In genomic region chr1:18758347-18759129, GRCm38 (mm10) we compare ENCODE assay signal across 19 mouse cellular contexts.
DNase-seq lines count a peak whose midpoint lies in the region; ATAC-seq and TF ChIP-seq lines count a peak whose summit lies in the region.
"Had no signal": no experiment of that assay in that cellular context is flagged by ENCODE, and none has a peak within 500 bp of the region (broad histone marks: within the 10 kb centered on the region; RNA-seq: fewer than 3 reads in every experiment).

No protein-coding gene starts in this region.

- no peak for TF ChIP-seq CTCF in midbrain, postnatal 0 days (IDR thresholded peaks at IDR 0.05)
- no peak for TF ChIP-seq CTCF in left cerebral cortex, adult 2 months (IDR thresholded peaks at IDR 0.05)

- WGBS in hindbrain, embryonic 15.5 days = 50% methylated on average over 3 of the region's 3 CpGs
- 38% methylated on average over 3 of the region's 3 CpGs for whole genome bisulfite sequencing in midbrain, postnatal 0 days

- intact Hi-C loops in left cerebral cortex, adult 2 months (cut with DNase I) = no loop called here

- ATAC-seq in hindbrain, embryonic 15.5 days (ENCODE audit: low FRiP score, low read depth) = peak; percentile 63; the same call in 1 of the 2 replicates
- no peak for ATAC-seq in midbrain, postnatal 0 days (ENCODE audit: low FRiP score)
- ATAC-seq: intestine, embryonic 15.5 days; Patski had no signal

- no peaks in the 10 kb centered on the region for H3K9me3 ChIP-seq in hindbrain, embryonic 15.5 days
- no peaks in the 10 kb centered on the region for H3K9me3 ChIP-seq in midbrain, postnatal 0 days (ENCODE audit: low read length)
- H3K9me3 ChIP-seq: intestine, embryonic 15.5 days; liver, embryonic 13.5 days; lung, embryonic 15.5 days had no signal

- H3K4me1 ChIP-seq in hindbrain, embryonic 15.5 days (replicated peaks) = no peaks in the 10 kb centered on the region
- H3K4me1 ChIP-seq in midbrain, postnatal 0 days (ENCODE audit: insufficient read depth, low read length) = no peaks in the 10 kb centered on the region
- H3K4me1 ChIP-seq: intestine, embryonic 15.5 days; liver, embryonic 13.5 days; lung, embryonic 15.5 days had no signal

- H3K4me3 ChIP-seq in hindbrain, embryonic 15.5 days = no peak overlapping the region
- no peak overlapping the region for H3K4me3 ChIP-seq in midbrain, postnatal 0 days (ENCODE audit: low read depth, low read length)
- H3K4me3 ChIP-seq in left cerebral cortex, adult 2 months = no peak overlapping the region
- H3K4me3 ChIP-seq: intestine, embryonic 15.5 days; liver, embryonic 13.5 days; lung, embryonic 15.5 days had no signal

- no peak overlapping the region for H3K4me2 ChIP-seq in hindbrain, embryonic 15.5 days
- no peak overlapping the region for H3K4me2 ChIP-seq in midbrain, postnatal 0 days (ENCODE audit: low read depth, low read length, poor library complexity, severe bottlenecking)
- H3K4me2 ChIP-seq: intestine, embryonic 15.5 days; liver, embryonic 13.5 days; lung, embryonic 15.5 days had no signal

- DNase-seq in brain, adult 2 months (ENCODE audit: low read depth, low spot score) = peak; percentile 9
- peak; percentile 50 for DNase-seq in brain, embryonic 18.5 days (ENCODE audit: low read depth, low spot score)
- peak; percentile 19 for DNase-seq in midbrain, postnatal 0 days (ENCODE audit: low spot score)
- DNase-seq in kidney, postnatal 14 days = no peak
- no peak for DNase-seq in left cerebral cortex, adult 2 months (ENCODE audit: extremely low spot score in 1 of 2, low spot score in 2 of 2)
- DNase-seq in spleen, adult 18-20 months = no peak
- DNase-seq: cerebellum, postnatal 14 days; embryo, embryonic 11 days; gastrocnemius, postnatal 25 days; heart, postnatal 10 days; liver, embryonic 13.5 days; right cerebral cortex, postnatal 14 days; thymus, postnatal 14 days had no signal

- H3K9ac ChIP-seq in hindbrain, embryonic 15.5 days = no peak overlapping the region
- no peak overlapping the region for H3K9ac ChIP-seq in midbrain, postnatal 0 days (replicated peaks; ENCODE audit: low read length, poor library complexity, severe bottlenecking)
- H3K9ac ChIP-seq: intestine, embryonic 15.5 days; liver, embryonic 13.5 days; lung, embryonic 15.5 days had no signal

- no peaks in the 10 kb centered on the region for H3K27me3 ChIP-seq in hindbrain, embryonic 15.5 days
- no peaks in the 10 kb centered on the region for H3K27me3 ChIP-seq in midbrain, postnatal 0 days (ENCODE audit: insufficient read depth, low read length)
- H3K27me3 ChIP-seq: intestine, embryonic 15.5 days; liver, embryonic 13.5 days; lung, embryonic 15.5 days; Patski had no signal

- H3K27ac ChIP-seq in hindbrain, embryonic 15.5 days (replicated peaks) = no peak overlapping the region
- H3K27ac ChIP-seq in midbrain, postnatal 0 days (ENCODE audit: low read depth, low read length) = no peak overlapping the region
- no peak overlapping the region for H3K27ac ChIP-seq in left cerebral cortex, adult 2 months
- H3K27ac ChIP-seq: intestine, embryonic 15.5 days; kidney, postnatal 0 days; liver, embryonic 13.5 days; lung, embryonic 15.5 days; stomach, postnatal 0 days had no signal

- H3K36me3 ChIP-seq in hindbrain, embryonic 15.5 days = no peaks in the 10 kb centered on the region
- no peaks in the 10 kb centered on the region for H3K36me3 ChIP-seq in midbrain, postnatal 0 days (ENCODE audit: insufficient read depth, low read length)
- H3K36me3 ChIP-seq: intestine, embryonic 15.5 days; liver, embryonic 13.5 days; lung, embryonic 15.5 days had no signal

Comparison
In these comparisons a context has a peak if more than half of its experiments do, and no peak if none do; other contexts are left out.
1. DNase-seq: peak in brain, adult 2 months (single experiment), brain, embryonic 18.5 days (single experiment) and midbrain, postnatal 0 days (single experiment); none in kidney, postnatal 14 days (single experiment), left cerebral cortex, adult 2 months (0 of 2) and spleen, adult 18-20 months (0 of 2).